Mouse (Mus musculus) left cerebral cortex, adult 18-20 months (tissue): ENCODE data around the gene Pja2. TPM values are rescaled to one million over a fixed set of nuclear protein-coding genes. Genes with fewer than 3 reads are reported as not detected.
"Not testable (repeated sequence)": the region's sequence is repeated elsewhere in the genome, so short reads cannot be mapped to it uniquely, and the experiment has no call there.

Experiments used
- DNase-seq, 2 experiments: peaks; one replicate each; pipeline ENCODE4 v3.0.0; 2021 to 2022; ENCODE audit warnings: low spot score in 2 of 2, mixed read lengths in 1 of 2
- microRNA-seq, 2 experiments: library from miRNA; unstranded; fragments of <30 nt; microRNA quantifications; one replicate each; pipeline ENCODE4 v1.2.0; 2021
- total RNA-seq, 2 experiments: library from RNA; stranded (reverse); gene quantifications; 2 replicates each; pipeline ENCODE4 v1.2.3; 2021

Gene Pja2
- total RNA-seq, 2 experiments from 2014 or later = 438 to 460 TPM

GRCm38 (mm10) chr17:64286836-64287235 is 44.9 kb downstream of the Pja2 start:
- DNase-seq = no peak

- not testable (repeated sequence) for DNase-seq
These were observed 50.3 kb downstream of the Pja2 start for GRCm38 (mm10) chr17:64281368-64281767.

GRCm38 (mm10) chr17:64277649-64278212 is 54.0 kb downstream of the Pja2 start:
- no peak for DNase-seq

GRCm38 (mm10) chr17:64276666-64277065 is 55.0 kb downstream of the Pja2 start:
- DNase-seq = no peak

GRCm38 (mm10) chr17:64275188-64275587 is 56.5 kb downstream of the Pja2 start:
- DNase-seq = no peak

- no peak for DNase-seq
These were observed 57.2 kb downstream of the Pja2 start for GRCm38 (mm10) chr17:64274341-64275105.

- no peak for DNase-seq
These were observed 71.1 kb downstream of the Pja2 start for GRCm38 (mm10) chr17:64260571-64260970.

- no peak for DNase-seq
These were observed 83.5 kb downstream of the Pja2 start for GRCm38 (mm10) chr17:64248246-64248645.

GRCm38 (mm10) chr17:64242898-64243297 is 88.8 kb downstream of the Pja2 start:
- no peak for DNase-seq

- DNase-seq = no peak
These were observed 89.3 kb downstream of the Pja2 start for GRCm38 (mm10) chr17:64242310-64242859.

GRCm38 (mm10) chr17:64241544-64242292 is 90.0 kb downstream of the Pja2 start:
- no peak for DNase-seq

- no peak for DNase-seq
These were observed 99.6 kb downstream of the Pja2 start for GRCm38 (mm10) chr17:64232134-64232533.

- DNase-seq = not testable (repeated sequence)
These were observed 100.1 kb downstream of the Pja2 start for GRCm38 (mm10) chr17:64231637-64232036.

GRCm38 (mm10) chr17:64231172-64231571 is 100.5 kb downstream of the Pja2 start:
- no peak for DNase-seq

Small RNA genes within 50 kb of the gene (microRNA-seq; reads per million reads assigned to microRNA genes)
- 0 reads per million in 2 experiments for gene Gm24194
